Comparison of ENCODE assay signal across 8 mouse cellular contexts in the genomic region with DNA sequence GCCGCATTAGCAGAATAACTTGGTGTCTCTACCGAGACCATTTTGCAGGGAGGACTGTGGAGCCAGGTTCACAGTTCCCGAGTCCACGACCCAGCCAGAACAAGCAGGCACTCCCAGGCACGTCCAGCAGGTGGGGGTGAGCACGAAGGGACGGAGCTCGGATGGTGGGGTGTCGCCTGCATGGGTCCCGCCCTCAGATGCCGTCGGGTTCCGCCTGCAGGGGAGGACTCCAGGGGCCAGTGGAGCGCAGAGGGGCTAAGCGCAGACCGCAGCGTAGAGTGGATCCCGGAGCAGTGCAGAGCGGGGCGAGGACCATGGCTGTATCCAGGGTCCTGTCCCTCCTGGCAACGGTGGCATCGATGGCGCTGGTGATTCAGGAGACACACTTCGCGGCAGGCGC. TPM values are rescaled to one million over a fixed set of nuclear protein-coding genes. Genes with fewer than 3 reads are reported as not detected.
DNase-seq lines count a peak whose midpoint lies in the region; ATAC-seq and TF ChIP-seq lines count a peak whose summit lies in the region.

Gene Lamc3 (plus strand): TSS at position 262 of the 400 bp plus-strand sequence.

- no peaks in the 10 kb centered on the region for H3K36me3 ChIP-seq in hindbrain, embryonic 10.5 days
- H3K36me3 ChIP-seq in limb, embryonic 12.5 days = no peaks in the 10 kb centered on the region
- no peaks in the 10 kb centered on the region for H3K36me3 ChIP-seq in midbrain, embryonic 12.5 days

- no peak within 1 kb of the TSS for H3K27ac ChIP-seq in embryonic fibroblast, embryonic 13.5 days (ENCODE audit: insufficient read depth, low read length)
- H3K27ac ChIP-seq in hindbrain, embryonic 10.5 days = peak within 1 kb of the TSS; percentile 40
- no peak within 1 kb of the TSS for H3K27ac ChIP-seq in limb, embryonic 12.5 days
- no peak within 1 kb of the TSS for H3K27ac ChIP-seq in midbrain, embryonic 12.5 days (replicated peaks)

- peak; percentile 64 for ATAC-seq in limb, embryonic 12.5 days (ENCODE audit: insufficient number of reproducible peaks, insufficient read depth, low FRiP score, low TSS enrichment, low read depth)
- ATAC-seq in midbrain, embryonic 12.5 days (ENCODE audit: low FRiP score, low read depth) = no peak

- DNase-seq in right cerebral cortex, postnatal 4 days = peak; percentile 46
- no peak for DNase-seq in right cerebral cortex, adult 2 months (ENCODE audit: low spot score in 2 of 2)
- DNase-seq in hindbrain, embryonic 10.5 days (ENCODE audit: low spot score) = peak; percentile 56
- DNase-seq in testis, postnatal 14 days (ENCODE audit: low spot score) = peak; percentile 64
- DNase-seq in left cerebral cortex, postnatal 25 days (ENCODE audit: low spot score in 2 of 2) = no peak

- H3K27me3 ChIP-seq in hindbrain, embryonic 10.5 days (ENCODE audit: insufficient read depth, poor library complexity, severe bottlenecking) = peaks cover 83% of the 10 kb centered on the region
- H3K27me3 ChIP-seq in limb, embryonic 12.5 days = peaks cover 81% of the 10 kb centered on the region
- peaks cover 80% of the 10 kb centered on the region for H3K27me3 ChIP-seq in midbrain, embryonic 12.5 days

- TF ChIP-seq CTCF in embryonic fibroblast, embryonic 13.5 days (IDR thresholded peaks at IDR 0.05; ENCODE audit: borderline replicate concordance, insufficient read depth, low read length) = peak; percentile 82; the same call in 1 of the 2 replicates

- H3K9ac ChIP-seq in limb, embryonic 12.5 days (replicated peaks) = no peak within 1 kb of the TSS; the same call in 1 of the 2 replicates
- H3K9ac ChIP-seq in midbrain, embryonic 12.5 days (replicated peaks) = no peak within 1 kb of the TSS

- no peak within 1 kb of the TSS for H3K4me3 ChIP-seq in embryonic fibroblast, embryonic 13.5 days (ENCODE audit: insufficient read depth, low read length)
- peak within 1 kb of the TSS; percentile 38 for H3K4me3 ChIP-seq in hindbrain, embryonic 10.5 days
- peak within 1 kb of the TSS; percentile 30 for H3K4me3 ChIP-seq in limb, embryonic 12.5 days (replicated peaks)
- H3K4me3 ChIP-seq in midbrain, embryonic 12.5 days = peak within 1 kb of the TSS; percentile 21; the same call in 1 of the 2 replicates

- intact Hi-C loops in left cerebral cortex, postnatal 25 days (cut with DNase I) = loop anchor here (2.0 to 10.0 kb wide), 2 partner anchors 28 to 202 kb away; partner anchors contain the start of gene Abl1

- no peak for TF ChIP-seq POLR2A in embryonic fibroblast, embryonic 13.5 days (IDR thresholded peaks at IDR 0.05; ENCODE audit: low read depth, low read length)

- no peaks in the 10 kb centered on the region for H3K4me1 ChIP-seq in embryonic fibroblast, embryonic 13.5 days (ENCODE audit: control insufficient read depth, insufficient read depth, low read length)
- peaks cover 33% of the 10 kb centered on the region for H3K4me1 ChIP-seq in hindbrain, embryonic 10.5 days (replicated peaks)
- H3K4me1 ChIP-seq in limb, embryonic 12.5 days (replicated peaks) = peaks cover 4% of the 10 kb centered on the region; the same call in 1 of the 2 replicates
- H3K4me1 ChIP-seq in midbrain, embryonic 12.5 days = 0 out of 2 replicates have a peak, but pooled peaks cover 5% of the 10 kb centered on the region

- H3K9me3 ChIP-seq in hindbrain, embryonic 10.5 days = no peaks in the 10 kb centered on the region
- no peaks in the 10 kb centered on the region for H3K9me3 ChIP-seq in limb, embryonic 12.5 days
- H3K9me3 ChIP-seq in midbrain, embryonic 12.5 days = no peaks in the 10 kb centered on the region

- 7% methylated on average over 26 of the region's 26 CpGs for WGBS in hindbrain, embryonic 10.5 days
- WGBS in limb, embryonic 12.5 days = 4% methylated on average over 26 of the region's 26 CpGs
- 6% methylated on average over 26 of the region's 26 CpGs for WGBS in midbrain, embryonic 12.5 days

- peak within 1 kb of the TSS; percentile 46 for H3K4me2 ChIP-seq in limb, embryonic 12.5 days
- peak within 1 kb of the TSS; percentile 30 for H3K4me2 ChIP-seq in midbrain, embryonic 12.5 days (replicated peaks)

RNA-seq across cellular contexts. Expression of gene Lamc3, which starts in this region (rescaled TPM):
- polyA plus RNA-seq in embryonic fibroblast, embryonic 13.5 days (2011; ENCODE audit: insufficient read length, low read depth, missing spikeins) = 0.09 and 0.37 TPM in 2 replicates
- 8.4 and 8.6 TPM in 2 replicates for polyA plus RNA-seq in hindbrain, embryonic 10.5 days (2016; fragmentation: Nextera tagmentation; extraction: Ambion mirVana)
- polyA plus RNA-seq in limb, embryonic 12.5 days (2016; fragmentation: Nextera tagmentation; extraction: Ambion mirVana) = 0.21 and 0.38 TPM in 2 replicates
- polyA plus RNA-seq in midbrain, embryonic 12.5 days (2016; fragmentation: Nextera tagmentation; extraction: Ambion mirVana) = 13.5 and 14.5 TPM in 2 replicates
- total RNA-seq in left cerebral cortex, postnatal 25 days (2021) = 1 to 10 TPM; 7.6 to 8.7 TPM

Comparison
In these comparisons a context has a peak if more than half of its experiments do, and no peak if none do; other contexts are left out.
1. DNase-seq: peak in right cerebral cortex, postnatal 4 days (single experiment), hindbrain, embryonic 10.5 days (single experiment) and testis, postnatal 14 days (single experiment); none in right cerebral cortex, adult 2 months (0 of 2) and left cerebral cortex, postnatal 25 days (0 of 2).
2. Peak in ATAC-seq, H3K4me3 ChIP-seq and H3K4me2 ChIP-seq in limb, embryonic 12.5 days; RNA of the gene not detected or under 1 TPM.